Mouse (Mus musculus) kidney, postnatal 10 days (tissue): ENCODE data around the gene Casz1.
A peak's percentile ranks its signal among the peaks of the same experiment; 100 is the strongest.

Source experiments
- DNase-seq: peaks from one replicate; pipeline ENCODE4 v3.0.0; 2021; ENCODE audit warnings: mixed read lengths

The Casz1 gene

DNA sequence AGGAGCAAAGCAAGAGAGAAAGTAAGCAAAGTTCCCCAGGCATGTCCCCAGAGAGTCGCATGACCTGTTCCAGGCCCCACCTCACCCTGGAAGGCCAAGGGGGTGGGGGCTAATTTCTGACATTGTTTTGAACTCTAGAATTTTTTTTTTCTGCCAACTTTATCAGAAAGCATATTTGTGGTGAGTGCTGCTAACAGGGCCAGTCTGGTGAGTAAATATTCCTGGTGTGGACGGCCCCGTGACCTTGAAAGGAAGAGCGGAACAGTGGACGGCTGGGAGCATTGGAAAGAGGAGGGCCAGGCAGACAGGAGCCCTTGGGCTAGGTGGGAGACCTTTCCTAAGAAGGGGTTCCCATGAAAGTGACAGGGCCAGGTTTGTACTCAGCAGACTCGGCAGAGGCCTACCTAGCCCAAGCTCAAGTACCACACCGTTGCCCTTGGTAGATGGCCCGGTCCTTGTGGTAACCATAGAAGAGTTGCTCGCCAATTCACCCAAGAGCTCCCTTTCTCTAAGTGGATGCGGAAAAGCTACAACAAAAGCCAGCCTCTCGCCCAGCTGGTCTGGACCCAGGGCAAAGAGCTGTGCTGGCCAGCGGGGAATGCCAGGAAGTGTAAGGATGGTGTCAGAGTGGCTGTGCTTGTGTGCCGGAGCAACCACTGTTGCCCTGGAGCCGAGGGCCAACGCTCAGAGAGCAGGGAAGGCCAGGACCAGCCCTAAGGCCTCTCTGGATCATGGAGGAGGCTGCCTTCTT is 104.7 kb downstream of the Casz1 start:
- DNase-seq: no peak

DNA sequence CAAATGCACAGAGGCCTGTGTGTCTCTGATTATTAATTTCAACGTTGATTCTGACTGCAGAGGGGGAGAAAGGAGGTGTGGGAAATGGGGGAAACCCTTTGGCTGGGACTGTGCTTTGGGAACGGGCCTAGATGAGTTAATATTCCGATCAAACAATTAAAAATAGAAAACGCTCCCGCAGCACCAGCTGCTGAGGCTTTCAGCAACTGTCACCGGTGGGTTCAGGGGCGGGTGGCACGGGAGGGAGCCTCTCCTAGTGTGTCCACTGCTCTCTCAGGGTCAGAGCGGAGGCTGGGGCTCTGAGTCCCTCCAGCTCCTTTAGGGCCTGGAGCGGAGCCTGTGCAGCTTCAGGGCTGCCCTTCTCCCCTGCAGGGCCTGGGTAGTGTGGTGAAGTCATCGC is 105.3 kb downstream of the Casz1 start:
- no peak for DNase-seq

DNA sequence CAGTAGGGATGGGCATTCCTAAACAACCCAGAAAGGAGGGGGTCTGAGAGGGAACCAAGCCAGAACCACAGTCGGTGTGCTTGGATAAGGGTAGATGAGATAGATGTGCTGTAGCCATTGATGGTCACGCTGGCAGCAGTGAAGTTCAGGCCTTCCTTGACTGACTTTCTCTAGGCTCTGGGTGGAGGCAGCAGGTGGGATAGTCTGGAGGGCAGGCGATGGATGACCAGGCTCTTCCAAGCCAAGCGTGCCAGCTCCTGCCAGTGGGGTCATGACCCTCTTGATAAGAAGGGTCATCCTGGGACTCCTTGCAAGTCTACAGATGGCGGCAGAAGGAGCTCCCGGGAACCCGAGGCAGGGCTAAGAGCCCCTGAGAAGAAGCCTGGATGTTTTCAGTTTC is 107.9 kb downstream of the Casz1 start:
- no peak for DNase-seq

DNA sequence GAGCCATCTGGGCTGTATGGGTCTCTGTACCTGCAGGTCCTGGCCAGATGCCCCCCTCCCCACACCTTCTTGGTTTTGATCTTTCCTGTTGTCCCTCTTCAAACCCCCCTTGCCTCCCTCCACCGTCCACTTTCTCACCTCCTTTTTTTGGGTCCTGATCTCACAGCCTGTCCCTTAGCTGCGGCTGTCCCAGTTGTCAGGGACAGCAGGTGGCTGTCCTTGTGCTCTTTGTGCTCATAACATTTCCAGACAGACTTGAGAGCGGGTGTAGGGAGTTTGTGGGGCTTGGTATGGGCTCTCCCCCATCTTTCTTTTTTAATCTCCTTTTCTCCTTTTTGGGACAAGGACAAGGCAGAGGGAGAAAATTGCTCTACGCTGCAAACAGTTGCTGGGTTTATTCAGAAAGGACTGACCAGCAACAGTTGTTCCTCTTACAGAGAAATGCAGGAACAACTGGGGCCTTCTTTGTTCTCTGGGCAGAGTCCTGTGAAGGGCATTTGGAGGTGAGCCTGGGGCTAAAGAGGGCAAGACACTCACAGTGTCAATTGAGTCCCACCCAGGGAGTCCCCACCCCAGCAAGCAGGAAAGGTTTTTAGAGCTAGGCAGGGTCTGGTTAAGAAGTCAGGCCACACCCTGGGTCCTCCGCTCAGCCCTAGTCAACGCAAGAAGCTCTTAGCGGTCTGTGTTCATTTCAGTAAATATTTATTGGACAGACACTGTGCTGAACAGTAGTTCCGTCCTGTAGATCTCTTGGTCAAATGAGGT is 108.8 kb downstream of the Casz1 start:
- no peak for DNase-seq

DNA sequence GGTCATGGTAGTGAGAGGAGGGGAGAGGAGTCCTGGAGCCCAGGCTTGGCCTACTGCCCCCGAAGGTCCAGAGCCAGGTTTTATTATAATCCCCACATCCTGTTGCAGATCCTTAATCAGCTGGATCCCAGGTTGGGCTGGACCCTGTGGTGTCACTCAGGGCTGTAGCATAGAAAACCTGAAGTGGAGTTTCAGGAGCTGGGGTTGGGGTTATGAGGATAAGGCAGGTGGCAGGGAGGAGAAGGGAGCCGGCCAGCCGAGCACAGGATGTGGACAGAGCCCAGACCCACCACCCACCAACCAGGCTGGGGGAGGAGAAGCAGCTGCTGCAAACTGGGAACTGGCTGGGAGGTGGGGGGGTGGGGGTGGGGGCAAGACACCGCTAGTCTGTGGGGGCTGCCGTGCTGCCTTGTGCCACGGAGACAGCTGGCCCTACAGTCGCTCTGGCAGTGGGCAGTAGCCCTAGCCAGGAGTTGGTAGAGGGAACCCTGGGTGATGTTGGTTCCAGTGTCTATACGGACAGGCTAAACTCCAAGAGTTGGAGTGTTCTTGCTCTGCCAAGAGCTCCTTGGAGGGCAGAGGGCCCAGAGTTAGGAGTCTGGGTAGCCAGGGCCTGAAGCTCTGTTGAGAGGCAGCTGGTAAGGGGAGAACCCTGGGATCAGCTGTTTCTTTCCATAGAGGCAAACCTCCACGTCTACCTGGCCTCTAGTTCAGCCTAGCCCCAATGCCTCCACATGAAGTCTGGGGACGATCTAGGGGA is 110.8 kb downstream of the Casz1 start:
- peak; percentile 88 for DNase-seq

DNA sequence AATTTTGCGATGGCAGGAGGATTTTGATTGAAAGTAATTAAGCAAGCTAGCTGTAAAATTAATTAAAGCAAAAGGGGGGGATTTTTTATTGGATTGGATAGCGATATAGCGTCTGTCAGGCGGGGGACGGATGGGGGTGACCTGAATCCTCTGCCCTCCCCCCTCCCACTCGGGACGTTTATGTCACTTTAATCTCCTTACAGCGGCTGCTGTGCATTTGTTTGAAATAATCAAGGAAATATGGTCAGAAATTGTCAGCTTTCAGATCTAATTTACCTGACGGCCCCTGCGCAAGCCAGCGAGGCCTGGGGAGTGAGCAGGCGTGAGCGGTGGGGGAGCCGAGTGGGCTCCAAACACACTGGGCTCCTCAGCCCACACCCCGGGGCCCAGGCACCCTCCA is 111.6 kb downstream of the Casz1 start:
- DNase-seq: no peak

DNA sequence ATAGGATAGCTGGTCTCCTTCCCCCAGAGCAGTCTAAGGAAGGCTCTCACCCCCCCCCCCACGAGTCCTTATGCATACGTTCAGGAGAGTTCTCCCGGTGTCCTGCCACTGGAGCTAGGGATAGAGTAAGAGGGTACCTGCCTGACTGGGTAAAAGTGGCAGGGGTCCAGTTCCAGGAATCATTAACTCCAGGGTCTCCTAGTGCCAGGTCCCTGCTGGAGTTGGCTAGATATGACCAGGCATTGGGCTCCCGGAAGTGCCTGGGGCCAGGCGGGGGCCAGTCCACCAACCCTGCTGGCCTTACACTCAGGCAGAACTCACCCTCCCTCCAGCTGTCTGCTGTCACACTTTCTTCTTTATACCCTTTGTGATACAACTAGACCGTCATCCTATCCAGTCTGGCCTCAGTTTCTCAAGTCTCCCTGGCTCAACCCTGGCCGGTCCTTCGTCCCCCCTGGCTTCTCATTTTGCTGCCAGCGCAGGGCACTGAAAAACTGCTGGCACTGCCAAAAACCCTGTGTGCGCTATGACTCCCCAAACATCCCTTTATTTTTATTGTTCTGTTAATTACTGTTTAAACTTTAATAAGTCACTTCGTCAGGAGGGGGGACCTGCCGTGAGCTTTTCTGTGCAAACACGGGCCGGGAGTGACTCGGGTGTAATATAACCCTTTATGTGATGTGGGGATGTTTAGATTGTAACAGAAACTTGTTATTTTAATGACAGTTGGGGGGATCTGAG is 114.6 kb downstream of the Casz1 start:
- DNase-seq: peak; percentile 81

DNA sequence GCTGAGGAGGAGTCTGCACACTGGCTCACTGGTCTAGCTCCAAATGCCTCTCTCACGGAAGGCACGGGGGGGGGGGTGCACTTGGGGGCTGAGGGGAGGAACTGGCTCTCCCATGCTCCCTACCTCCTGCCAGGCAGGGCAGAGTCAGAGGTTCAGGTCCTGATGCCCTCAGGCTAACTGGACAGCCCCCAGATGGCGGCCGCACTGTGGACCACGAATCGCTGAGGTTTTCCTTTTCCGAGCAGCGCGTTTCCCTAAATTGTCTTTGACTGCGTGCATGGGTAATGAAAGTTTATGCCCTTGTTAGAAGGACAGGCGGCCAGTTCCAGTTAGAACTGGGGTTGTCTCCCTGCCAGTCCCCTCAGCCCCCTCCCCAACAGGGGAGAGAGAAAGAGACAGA is 116.4 kb downstream of the Casz1 start:
- DNase-seq: peak; percentile 61

DNA sequence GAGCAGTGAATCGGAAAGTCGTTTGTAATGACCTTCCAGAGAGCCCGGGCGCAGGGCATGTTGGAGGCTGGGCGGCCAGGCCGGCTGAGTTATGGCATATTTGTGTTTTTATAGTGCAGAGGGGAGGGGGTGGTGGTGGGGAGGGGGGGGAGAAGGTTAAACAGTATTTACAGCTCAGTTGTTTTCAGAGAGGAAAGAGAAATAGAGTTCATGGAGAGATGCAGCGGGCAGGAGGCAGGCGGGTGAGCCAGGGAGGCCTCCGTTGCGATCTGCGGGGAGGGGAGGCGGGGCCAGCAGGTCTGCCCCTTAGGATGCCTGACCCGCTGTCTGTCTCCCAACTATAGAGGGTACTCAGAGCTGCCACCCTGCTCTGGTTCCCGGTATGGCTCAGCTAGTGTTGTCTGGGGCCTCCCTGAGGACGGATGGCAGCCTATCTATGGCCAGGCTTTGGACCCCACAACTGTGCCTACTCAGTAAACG is 118.0 kb downstream of the Casz1 start:
- peak; percentile 72 for DNase-seq

DNA sequence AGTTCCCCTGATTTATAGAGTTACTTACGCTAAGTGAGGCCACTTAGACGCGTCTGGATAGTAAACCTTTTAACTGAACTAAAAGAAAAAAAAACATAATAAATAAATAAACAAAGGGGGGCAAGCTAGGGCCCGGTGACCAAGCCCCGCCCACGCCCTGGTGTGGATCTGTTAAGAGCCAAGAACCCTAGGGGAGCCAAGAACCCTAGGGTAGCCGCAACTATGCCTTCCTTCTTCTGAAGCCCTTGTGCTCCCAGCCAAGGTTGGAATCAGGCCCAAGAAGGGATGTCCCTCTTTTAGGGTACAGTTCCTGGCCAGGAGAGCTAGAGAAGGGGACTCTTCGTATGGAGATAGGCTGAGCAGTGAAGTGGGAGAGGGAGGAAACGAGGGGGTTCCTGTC is 119.2 kb downstream of the Casz1 start:
- DNase-seq: no peak

DNA sequence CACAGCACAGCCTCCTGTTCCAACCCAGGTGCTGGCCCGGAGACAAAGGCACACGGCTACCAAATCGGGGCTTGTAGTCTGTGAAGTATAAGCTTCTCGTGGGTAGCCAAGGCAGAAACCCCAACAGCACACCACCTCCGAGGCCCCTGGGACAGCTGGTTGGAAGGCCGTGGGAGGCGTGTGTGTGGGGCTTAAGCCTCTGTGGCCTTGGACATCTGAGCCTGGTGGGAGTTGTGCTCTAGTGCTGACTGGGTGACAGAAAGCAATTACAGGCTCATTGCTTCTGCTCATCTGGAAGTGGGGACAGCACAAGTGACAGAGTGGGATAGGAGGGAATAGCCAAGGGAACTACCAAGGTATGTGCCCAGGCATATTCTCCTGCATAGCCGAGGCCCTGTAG is 119.7 kb downstream of the Casz1 start:
- DNase-seq: no peak

DNA sequence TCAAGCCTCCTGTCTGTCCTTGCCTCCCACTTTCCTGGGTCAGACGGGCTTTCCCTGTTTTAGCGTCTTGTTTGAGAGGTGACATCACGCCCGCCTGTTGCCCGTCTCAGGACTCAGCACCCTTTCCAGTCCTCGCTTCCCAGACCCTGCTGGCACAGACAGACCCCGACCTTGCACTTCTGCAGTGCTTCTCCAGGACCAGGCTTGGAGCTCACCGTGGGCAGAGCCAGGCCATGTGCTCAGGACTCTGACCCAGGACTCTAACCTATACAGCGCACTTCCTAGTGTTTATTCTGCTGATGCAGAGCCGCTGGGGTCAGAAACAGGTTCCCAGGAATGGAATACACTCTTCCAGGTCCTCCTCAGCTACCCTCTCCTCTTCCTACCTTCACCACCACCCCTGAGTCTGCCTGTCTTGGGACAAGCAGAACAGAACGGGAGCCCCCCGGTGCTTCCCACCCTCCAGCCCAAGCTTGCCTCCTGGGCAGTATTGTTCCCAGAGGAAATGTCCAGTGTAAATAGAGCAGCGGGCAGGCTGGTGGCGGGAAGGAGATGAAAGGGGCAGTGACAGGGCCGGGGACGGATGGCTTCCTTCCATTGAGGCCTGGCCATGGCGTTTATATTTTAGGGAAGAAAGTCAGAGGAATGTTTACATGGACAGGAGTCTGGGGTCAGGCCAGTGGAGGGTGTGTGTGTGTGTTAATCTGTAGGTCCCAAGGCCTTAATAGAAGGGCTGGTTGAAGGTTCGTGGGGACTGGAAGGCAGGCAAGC is 121.5 kb downstream of the Casz1 start:
- DNase-seq: peak; percentile 69

DNA sequence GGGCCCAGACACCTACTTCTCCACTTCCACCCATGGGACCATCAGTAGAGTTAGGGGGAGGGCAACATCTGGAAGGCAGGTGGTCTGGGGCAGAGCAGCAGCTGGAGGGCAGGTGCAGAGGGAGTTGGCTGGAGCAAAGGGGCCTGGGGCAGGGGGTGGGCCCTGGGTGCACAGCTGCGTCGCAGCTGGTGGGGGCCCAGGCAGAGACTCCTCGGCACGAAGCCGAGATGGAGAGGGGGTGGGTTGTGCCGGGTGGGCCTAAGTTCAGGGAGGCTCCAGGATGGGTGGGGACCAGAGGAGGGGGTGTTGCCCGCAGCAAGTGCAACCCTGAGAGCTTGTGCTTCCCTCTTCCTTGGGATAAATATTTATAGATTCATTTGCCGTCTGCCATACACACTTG is 122.2 kb downstream of the Casz1 start:
- no peak for DNase-seq

DNA sequence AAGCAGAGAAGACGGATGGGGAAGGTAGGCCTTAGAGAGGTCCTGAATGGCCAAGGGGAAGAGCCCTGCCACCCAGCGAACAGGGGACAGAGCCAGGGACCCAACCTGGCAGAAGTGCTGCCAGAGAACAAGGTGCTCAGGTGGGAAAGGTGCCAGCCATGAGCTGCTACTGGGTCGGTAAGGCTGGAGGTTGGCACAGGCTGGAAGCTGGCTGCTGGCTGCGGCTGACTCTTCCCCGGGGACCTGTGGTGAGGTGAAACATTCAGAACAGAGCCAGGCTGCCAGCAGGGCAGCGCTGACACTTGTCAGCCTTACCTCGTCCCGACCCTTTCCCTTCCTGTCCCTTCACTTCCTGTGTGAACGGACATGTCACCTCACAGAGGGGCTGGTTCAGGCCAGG is 124.1 kb downstream of the Casz1 start:
- peak; percentile 67 for DNase-seq

DNA sequence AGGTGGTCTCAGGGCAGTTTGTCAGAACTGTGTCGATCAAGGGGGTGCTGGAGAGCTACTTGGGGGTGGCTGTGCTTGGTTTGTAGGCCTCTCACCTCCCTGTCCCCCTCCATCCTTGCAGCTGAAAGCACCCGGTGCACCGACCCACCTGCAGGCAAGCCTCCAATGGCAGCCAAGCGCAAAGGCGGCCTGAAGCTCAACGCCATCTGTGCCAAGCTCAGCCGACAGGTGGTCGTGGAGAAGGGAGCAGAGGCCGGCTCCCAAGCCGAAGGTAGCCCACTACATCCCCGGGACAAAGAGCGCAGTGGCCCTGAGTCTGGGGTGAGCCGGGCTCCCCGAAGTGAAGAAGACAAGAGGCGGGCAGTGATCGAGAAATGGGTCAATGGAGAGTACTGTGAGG is 124.6 kb downstream of the Casz1 start:
- DNase-seq: no peak

DNA sequence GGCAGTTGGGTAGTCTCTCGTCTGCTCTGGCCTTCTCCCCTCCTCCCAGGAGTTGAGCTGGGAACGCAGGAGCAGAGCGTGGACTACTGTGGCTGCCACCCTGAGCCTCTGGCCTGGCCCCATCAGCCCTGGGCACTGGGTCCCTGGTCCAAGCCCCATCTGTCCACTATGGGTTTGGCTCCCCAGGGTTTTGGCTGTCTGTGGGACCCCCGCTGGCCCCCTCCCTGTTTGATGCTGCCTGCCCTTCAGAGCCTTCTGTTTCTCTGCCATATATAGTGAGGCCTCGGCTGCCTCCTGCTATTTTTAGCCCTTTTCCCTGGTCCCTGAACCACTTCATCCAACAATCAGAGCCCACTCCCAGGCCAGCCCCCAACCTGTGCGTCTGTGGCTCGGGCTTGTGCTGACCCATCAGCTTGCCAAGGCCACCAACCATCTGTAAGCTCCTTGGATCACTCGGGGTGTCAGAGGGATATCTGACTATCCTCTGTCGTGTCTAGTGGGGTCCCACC is 126.5 kb downstream of the Casz1 start:
- no peak for DNase-seq

DNA sequence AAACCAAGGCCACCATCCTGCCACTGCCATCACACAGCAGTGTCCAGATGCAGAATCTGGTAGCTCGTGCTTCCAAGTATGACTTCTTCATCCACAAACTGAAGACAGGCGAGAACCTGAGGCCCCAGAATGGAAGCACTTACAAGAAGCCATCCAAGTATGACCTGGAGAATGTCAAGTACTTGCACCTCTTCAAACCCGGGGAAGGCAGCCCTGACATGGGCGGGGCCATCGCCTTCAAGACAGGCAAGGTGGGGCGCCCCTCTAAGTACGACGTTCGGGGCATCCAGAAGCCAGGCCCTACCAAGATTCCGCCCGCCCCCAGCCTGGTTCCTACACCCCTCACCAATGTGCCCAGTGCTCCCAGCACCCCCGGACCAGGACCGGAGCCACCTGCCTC is 128.9 kb downstream of the Casz1 start:
- no peak for DNase-seq

DNA sequence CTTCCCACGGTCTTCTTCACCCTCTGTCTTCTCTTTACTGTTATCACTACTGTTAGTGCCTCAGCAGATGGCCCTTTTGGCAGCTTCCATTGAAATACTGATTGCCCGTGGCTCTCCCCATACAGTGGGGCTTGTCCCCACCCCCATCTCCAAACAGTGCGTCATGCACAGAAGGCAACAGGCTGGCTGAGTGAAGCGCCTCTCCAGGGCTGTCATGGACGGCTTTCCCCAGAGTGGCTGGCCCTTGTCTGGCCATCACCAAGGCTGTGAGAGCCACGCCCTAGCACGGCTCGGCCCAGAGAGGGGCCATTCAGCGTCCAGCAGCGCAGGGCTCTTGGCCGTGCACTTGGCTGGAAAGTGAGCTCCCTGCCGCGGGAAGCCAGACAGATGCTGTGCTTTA is 131.0 kb downstream of the Casz1 start:
- DNase-seq: peak; percentile 65

DNA sequence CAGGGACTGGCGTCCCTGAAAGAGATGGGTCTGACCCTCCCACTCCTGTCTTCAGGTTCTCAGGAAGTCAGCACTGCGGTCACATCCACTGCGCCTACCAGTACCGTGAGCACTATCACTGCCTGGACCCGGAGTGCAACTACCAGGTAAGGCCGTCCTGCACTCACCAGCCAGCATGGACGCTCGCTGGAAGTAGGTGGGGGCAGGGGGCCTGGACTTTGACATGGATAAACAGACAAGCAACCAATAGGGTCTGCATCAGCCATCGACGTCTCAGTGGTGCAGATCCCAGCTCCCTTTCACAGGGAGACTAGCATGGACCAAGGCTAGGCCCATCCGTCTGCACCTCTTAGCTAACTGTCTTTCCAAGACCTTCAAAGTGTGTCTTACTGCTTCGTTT is 131.9 kb downstream of the Casz1 start:
- DNase-seq: no peak

DNA sequence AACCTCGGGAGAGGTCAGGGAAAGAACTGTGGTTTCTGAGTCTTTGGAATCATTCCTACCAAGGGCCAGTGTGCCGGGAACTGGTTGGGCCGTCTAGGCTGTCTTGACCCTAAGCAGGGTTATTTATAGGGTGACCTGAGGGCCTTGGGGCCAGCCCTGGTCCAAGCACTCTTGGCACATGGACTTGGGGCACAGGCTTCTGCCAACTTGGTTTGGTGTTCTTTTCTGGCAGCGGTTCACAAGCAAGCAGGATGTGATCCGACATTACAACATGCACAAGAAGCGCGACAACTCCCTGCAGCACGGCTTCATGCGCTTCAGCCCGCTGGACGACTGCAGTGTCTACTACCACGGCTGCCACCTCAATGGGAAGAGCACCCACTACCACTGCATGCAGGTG is 132.5 kb downstream of the Casz1 start:
- no peak for DNase-seq

DNA sequence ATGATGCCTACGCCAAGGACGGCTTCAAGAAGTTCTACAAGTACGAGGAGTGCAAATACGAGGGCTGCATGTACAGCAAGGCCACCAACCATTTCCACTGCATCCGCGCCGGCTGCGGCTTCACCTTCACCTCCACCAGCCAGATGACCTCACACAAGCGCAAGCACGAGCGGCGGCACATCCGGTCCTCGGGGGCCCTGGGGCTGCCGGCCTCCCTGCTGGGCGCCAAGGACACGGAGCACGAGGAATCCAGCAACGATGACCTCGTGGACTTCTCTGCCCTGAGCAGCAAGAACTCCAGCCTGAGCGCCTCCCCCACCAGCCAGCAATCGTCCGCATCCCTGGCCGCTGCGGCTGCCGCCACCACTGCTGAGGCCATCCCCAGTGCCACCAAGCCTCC is 134.3 kb downstream of the Casz1 start:
- DNase-seq: no peak

DNA sequence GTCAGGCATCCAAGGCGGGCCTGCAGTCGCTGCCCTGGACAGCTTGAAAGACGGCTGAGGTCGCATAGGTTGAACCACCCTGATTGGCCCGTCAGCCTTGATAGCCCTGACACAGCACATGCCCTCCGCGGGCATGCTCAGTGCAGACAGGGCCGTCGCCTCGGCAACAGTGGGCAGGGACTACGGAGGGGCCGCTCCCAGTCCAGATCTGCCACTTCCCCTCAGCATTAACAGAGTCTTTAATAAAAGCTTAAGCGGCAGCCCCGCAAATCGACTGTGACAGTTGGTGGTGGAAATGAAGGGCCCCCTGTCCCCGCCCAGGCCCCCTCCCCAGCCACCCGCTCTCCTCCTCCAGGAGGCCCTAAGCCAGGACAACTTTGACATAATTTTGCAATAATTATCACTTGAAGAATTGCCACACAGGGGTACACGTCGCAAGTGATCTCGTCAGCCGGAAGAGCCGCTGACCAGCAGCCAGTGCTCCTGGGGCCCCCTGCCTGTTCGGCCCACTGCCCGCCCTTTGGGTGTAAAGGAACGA is 136.5 kb downstream of the Casz1 start:
- peak; percentile 88 for DNase-seq
